Mouse (Mus musculus): ENCODE data around the gene Umps.

- TF ChIP-seq POLR2A (IDR thresholded peaks at IDR 0.05; ENCODE audit: low read depth, low read length) (no peak), CTCF (IDR thresholded peaks at IDR 0.05; ENCODE audit: borderline replicate concordance, insufficient read depth, low read length) (no peak)
Observed at GRCm38 (mm10) chr16:33928788-33929462, 37.9 kb downstream of the Umps start.

Measured in embryonic fibroblast, embryonic 13.5 days (primary cell).